Mouse (Mus musculus) frontal cortex, postnatal 10 days (tissue): ENCODE measurements at regions not wholly inside any gene's neighbourhood (a gene's known extent, or its start where the extent isn't known, plus 50 kb on each side); places are given as distances from the start of the nearest gene placed in this dataset.
A peak's percentile ranks its signal among the peaks of the same experiment; 100 is the strongest.

Experiments used
- DNase-seq, 2 experiments: peaks; one replicate each; pipeline ENCODE4 v3.0.0; 2022; ENCODE audit warnings: low spot score in 2 of 2, mixed read lengths in 1 of 2

DNA sequence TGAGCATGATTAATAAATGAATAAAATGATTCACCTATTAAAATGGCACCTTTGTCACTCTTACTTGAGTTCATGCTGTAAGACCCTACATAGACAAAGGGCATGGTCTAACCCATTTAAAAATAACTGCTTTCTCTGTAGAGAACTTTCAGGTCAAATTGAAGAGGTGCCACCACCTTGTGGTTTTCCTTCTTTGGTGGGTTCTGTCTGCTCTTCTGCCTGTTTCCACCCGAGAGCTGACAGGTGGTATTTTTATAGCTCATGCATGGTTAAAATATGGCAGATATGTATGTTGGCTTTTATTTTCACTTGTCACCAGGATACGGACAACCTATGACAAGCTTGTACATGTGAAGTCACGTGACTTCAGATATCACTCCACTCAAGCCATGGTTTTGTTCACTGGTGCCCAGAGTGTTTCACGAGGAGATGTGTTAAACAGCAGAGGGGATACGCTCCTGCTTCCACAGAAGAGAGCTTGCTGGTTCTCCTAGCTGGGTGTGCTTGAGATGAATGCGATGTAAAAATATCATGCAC lies 794.3 kb upstream of the Car8 start:
- no peak for DNase-seq

GRCm38 (mm10) chr4:9031634-9032033 lies 792.8 kb upstream of the Car8 start:
- DNase-seq = no peak

GRCm38 (mm10) chr4:9028946-9029345 lies 790.1 kb upstream of the Car8 start:
- DNase-seq = no peak

DNA sequence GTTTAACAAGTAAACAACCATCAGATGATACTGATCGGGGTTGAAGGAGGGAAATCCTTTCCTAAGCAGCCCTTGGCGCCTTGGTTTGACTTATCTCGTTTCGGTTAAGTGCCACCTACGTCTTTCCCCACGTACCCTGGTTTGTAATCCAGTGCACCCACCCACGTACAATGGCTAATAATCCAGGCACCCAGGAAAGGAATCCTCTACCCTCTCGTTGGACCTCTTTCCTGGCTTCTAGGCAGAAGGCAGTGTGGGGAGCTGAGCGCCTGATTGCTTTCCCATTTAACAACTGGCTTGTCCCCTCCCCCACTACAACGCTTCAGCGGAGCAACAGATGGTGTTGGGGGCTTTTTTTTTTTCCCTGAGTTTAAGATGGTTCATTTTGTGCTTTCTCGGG lies 789.6 kb upstream of the Car8 start:
- peak; percentile 29 to 40 for DNase-seq

DNA sequence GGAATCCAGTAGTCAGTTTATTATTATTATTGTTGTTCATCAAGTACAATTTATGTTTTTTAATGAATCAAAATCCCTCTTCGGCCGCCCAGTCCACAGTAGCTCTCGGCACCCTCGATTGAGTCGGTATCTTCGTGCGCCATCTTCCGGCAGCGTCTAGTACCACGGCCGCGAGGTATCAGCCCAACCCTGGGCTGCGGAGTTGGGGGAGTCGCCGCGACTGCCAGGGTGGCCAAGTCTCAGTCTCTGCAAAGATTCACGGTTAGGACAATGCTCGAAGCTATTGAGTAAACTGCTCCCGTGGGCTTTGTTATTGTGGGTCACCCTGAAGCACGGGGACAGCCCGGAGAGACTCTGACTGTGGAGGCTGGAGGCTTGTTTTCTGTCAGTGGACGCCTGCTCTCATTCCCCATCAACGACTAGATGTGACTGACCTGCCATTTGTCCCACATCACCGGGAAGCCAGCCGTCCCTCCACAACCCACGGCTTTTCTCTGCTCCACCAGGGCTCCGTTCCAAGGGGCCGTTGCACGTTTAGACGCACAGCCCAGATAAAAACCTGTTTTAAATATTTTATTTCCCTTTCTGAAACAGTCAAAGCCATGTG lies 789.1 kb upstream of the Car8 start:
- peak; percentile 58 to 87 for DNase-seq

DNA sequence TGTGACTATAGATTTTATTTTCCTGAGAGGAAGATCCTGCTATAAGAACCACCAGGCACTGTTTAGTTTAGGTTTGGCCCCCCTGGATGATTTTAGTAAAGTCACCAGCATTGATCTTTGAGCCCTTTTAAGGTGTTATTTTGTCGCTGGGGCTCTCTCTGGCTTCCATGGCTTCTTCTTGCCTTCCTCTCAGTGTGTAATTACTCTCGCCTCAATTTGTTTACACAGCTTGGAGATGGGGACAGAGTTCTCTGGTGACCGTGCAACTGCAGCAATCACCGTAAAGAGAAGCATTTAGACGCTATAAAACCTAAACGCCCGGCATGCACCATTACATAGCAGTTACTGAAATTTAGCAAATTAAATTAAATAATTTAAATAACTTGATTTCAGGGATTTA lies 788.5 kb upstream of the Car8 start:
- DNase-seq = no peak

DNA sequence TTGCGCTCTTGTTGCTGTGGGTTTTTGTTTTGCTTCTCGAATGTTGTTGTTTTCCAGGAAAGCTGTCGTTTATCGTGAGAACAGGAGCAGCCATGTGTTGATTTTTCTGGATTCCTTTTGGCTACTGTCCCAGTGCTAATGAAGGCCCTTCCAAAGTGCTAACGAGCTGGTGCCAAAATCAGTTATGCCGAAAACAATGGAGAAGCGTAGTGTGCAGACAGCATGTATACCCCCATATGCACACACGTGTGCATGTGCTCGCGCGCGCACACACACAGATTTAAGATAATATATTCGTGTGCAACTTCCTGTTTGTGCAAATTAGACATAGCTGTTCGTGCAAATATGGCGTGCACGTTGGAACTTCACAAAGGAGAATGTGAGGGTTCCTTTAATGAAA lies 788.0 kb upstream of the Car8 start:
- DNase-seq = no peak

- no peak for DNase-seq
Measured at GRCm38 (mm10) chr4:9025821-9026470, 787.1 kb upstream of the Car8 start.

- DNase-seq = no peak
Measured at GRCm38 (mm10) chr4:9024216-9024925, 785.5 kb upstream of the Car8 start.

DNA sequence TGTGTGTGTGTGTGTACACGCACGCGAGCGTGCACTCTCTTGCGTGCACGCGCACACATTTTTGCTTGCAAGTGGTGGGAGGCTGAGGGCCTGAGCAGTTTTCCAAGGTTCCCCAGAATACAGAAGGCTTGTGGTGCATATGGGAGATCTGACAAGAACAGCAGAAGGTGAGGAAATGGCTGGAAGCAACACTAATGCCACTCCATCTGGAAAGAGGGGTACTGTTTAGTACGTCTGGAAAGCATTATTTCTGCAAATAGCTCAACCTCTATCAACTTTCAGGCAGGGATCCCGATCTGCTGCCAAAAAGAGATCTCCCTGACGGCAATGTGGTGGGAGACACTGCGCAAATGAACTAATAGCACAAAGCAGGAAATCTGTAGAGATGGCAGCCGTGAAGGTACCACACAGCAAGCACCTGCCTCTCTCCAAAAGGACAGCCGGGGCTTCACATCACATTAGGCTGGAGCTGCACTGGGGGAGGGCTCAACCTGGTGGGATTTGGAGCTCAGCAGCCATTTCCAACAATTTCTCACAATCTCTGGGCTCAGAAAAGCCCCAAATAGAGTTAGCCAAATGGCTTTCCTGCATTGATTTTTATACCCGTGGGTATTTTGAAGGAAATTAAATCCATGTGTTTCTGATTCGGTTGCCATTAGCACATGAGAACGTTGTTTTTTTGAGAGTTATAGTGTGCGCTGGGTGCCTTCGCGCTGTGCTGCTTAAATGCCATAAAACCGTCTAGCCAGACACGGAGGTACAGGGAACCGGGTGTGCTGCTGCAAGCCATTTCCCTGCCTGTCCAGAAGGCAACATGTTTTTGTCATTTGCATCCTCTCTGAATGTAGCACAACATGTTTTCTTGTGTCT lies 780.6 kb upstream of the Car8 start:
- DNase-seq = no peak

- no peak for DNase-seq
Measured at GRCm38 (mm10) chr4:9018236-9018635, 779.4 kb upstream of the Car8 start.

GRCm38 (mm10) chr4:9016504-9017040 lies 777.7 kb upstream of the Car8 start:
- DNase-seq = no peak

DNA sequence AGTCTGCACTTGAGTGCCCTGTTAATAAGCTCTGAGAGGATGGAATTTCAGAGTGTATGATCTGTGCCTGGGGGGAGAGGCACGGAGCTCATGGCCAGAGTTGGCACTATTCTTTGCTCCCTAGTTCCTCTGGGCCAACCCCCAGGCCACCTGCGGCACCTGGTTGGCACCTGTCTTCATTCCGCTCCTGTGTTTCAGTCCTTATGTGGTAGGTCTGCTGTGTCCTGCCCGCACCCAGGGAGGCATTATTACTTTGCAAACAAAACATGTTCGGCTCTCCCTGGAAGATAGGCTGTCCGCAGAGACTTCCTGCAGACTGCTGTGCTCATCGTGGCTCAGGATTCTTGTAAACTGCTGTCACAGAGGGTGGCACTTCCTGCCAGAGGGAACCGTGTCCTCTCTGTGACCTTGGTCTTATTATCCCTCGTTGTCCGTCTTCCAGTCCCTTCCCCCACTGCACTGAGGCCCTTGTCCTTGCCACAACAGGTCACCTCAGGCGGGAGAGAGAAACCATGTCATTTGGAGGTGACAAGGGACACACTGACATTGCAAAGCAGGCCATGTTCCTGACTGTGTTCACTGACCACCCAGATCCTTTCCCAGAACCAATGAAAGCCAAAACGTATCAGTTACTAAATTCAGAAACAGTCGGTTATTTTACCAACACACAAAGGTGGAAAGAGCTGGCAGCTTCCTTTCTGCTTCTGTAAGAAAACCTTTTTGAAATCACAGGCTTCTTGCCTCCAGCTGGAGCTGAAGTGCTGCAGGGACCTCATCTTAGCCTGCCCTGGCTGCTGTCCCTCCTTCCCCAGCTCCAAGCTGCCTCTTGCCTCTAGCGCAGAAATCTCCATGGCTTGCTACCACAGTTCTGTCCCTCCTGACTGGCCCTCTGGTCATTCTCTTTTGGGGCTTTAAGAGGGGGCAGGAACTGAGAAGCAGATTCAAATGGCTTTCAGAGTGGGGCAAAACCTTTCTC lies 777.0 kb upstream of the Car8 start:
- no peak for DNase-seq

DNA sequence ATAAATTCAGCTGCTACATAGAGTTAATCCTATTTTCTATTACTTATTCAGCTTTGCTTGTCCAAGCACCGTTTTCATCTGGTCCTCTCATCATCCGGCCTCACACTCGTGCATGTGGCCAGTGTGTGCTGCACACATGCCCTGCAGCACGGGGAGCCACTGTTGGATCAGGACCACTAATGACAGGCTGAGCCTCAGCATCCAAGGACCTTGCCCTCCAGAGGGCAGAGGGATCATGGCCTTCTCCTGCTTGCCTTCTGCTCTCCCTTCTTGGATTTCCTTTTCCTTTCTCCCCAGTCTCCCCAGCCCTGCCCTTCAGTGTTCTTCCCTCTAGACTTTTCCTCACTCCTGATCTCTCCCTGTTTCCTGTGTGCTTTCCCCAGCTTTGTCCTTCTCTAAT lies 776.1 kb upstream of the Car8 start:
- DNase-seq = no peak

GRCm38 (mm10) chr4:9012787-9013186 lies 773.9 kb upstream of the Car8 start:
- DNase-seq = no peak

GRCm38 (mm10) chr4:9011952-9012351 lies 773.1 kb upstream of the Car8 start:
- no peak for DNase-seq

- DNase-seq = no peak
Measured at GRCm38 (mm10) chr4:9011129-9011518, 772.3 kb upstream of the Car8 start.

DNA sequence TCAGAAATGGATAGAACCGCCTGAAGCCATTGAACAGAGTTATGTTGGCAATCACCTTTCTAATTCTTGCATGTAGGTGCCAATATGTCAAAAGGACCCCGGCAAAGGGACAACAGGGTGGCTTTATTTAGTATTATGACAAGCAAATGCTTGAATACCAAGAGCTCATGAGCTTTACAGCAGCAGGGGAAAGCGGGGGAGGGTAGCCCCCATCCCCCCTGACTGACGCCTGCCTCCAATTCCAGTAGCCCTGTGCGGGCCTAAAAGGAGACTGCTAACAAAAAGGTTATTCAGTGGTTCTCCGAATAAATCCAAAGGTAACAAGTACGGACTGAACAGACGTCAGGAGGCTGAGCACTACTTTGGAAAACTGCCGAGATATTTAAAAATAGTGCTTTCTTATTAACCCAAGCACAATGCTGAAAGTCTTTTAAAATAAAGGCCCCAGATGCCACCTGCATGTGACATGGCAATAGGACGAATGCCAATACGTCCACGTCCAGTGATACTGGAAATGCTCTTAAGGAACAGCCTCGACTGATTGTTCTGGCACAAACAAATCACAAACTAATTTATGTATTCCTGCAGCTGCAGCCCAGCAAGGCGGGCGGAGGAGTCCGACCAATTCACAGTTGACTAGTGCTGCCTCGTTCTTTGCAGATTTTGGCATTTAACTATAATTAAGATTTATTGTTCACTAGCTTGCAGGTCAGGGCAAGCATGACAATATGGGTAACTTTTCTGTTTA lies 771.7 kb upstream of the Car8 start:
- DNase-seq = no peak

GRCm38 (mm10) chr4:9009656-9010055 lies 770.8 kb upstream of the Car8 start:
- peak in 1 of 2 experiments; percentile 22 for DNase-seq
